Mouse (Mus musculus): ENCODE data around the gene Glg1.

Glg1 gene

DNA sequence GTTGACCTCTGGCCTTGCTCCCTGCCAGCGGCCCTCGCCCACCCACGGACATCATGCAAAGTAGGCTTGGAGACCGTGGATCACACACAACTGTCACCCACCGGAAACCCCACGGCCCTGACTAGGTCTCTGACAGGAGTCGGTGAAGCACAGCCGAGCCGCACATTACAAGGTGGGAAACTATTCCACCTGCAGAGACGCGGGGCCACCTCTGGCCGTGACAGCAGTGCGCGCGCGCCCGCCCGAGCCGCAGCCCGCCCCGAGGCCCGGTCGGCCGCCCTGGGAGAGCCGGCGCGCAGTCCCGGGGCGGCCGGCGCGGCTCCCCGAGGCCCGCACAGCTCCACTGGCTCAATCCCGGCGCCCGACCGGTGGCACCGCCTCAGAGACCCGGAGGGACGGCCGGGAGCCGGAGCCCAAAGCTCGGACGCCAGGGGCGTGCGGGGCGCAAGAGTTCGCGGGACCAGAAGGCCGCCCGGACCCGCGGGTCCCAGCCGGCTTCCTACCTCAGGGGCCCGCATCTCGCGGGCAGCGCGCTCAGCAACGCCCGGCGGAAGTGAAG, 114.0 kb downstream of the Glg1 start:
- peak in 1 of 2 experiments; percentile 21 for DNase-seq (ENCODE audit: low spot score in 2 of 2)

- DNase-seq (ENCODE audit: low spot score in 2 of 2), result no peak
These were observed 116.5 kb downstream of the Glg1 start for GRCm38 (mm10) chr8:111142521-111142920.

DNA sequence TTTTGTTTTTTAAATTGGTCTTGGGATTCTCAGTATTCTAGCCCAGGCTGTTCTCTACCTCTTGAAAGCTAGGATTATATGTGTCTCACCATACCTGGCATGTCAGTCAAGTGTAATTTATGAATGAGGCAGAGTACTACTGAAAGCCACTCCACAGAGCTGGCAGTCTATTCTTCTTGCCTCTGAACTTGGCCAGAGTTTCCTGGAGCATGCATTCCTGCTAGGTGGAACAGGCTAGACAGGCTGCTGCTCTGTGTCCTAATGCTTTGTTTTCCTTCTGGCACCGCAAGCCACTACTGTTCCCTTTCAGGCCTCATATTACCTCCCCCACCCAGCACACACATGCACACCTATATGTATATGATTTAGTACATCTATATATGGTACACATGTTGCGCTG, 128.3 kb downstream of the Glg1 start:
- DNase-seq (ENCODE audit: low spot score in 2 of 2), result no peak

DNA sequence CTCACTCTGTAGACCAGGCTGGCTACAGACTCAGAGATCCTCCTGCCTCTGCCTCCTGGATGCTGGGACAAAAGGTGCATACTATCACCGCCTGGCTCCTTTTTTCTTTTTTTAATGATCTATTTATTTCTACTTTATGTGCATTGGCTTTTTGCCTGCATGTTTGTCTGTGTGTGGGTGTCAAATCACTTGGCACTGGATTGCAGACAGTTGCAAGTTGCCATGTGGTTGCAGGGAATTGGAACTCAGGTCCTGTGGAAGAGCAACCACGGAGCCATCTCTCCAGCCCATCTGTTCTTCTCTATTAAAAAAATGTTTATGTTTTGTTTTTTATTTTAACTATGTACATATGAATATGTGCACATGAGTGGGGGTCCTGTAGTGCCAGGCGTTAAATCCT, 139.5 kb downstream of the Glg1 start:
- DNase-seq (ENCODE audit: low spot score in 2 of 2), result no peak

DNA sequence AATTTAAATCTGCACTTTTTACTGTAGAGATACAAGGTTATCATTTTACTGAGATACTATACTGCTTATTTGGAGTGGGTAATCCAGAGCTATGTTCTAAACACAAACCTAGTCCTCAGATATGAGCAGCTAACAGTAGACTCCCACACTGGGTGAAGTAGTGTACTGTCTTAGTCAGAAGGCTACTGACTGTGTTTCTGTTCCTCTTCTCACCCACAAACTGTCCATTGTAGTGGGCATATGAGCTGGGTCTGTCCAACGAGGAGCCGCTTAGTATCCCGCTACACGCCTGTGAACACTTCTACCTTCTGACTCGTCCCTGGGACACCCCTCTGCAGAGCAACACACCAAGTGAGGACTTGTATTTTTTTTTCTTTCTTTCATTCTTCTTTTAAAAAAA, 144.1 kb downstream of the Glg1 start:
- DNase-seq (ENCODE audit: low spot score in 2 of 2), result no peak
